Mouse (Mus musculus) MEL (cell line): ENCODE data around the gene Trim27.

Experiments used
- CTCF ChIP-seq, 3 experiments: IDR thresholded peaks in 2 of 3; conservative IDR thresholded peaks in 1 of 3; 2 replicates each; pipeline ENCODE4 v1.5.1; 2011 to 2012; ENCODE audit warnings: low read length in 3 of 3, low read depth in 2 of 3, mild to moderate bottlenecking in 2 of 3, improper control_type of control experiment in 1 of 3, inconsistent platforms in 1 of 3, mixed read lengths in 1 of 3, moderate library complexity in 1 of 3; ENCODE audit not compliant: control insufficient read depth in 1 of 3, insufficient read depth in 1 of 3, poor library complexity in 1 of 3, severe bottlenecking in 1 of 3
- E2F4 ChIP-seq: IDR thresholded peaks from 2 replicates; pipeline ENCODE4 v1.6.1; 2011; ENCODE audit warnings: low read depth, low read length, improper control_type of control experiment, borderline replicate concordance
- EP300 ChIP-seq, 2 experiments: IDR thresholded peaks; 2 replicates each; pipeline ENCODE4 v1.6.1; 2011; ENCODE audit warnings: improper control_type of control experiment in 2 of 2, low read length in 2 of 2, low read depth in 1 of 2, mild to moderate bottlenecking in 1 of 2
- GABPA ChIP-seq: IDR thresholded peaks from 2 replicates; pipeline ENCODE4 v1.6.1; 2012; ENCODE audit warnings: low read depth, mild to moderate bottlenecking, inconsistent platforms, low read length, improper control_type of control experiment, moderate library complexity
- KAT2A ChIP-seq: conservative IDR thresholded peaks from 2 replicates; pipeline ENCODE4 v1.6.1; 2012; ENCODE audit warnings: low read depth, low read length, improper control_type of control experiment, inconsistent platforms
- MAX ChIP-seq: IDR thresholded peaks from 2 replicates; pipeline ENCODE4 v1.6.1; 2011; ENCODE audit warnings: low read length, improper control_type of control experiment
- MAZ ChIP-seq: IDR thresholded peaks from 2 replicates; pipeline ENCODE4 v1.6.1; 2012; ENCODE audit warnings: low read depth, mild to moderate bottlenecking, inconsistent platforms, low read length, improper control_type of control experiment
- TAL1 ChIP-seq: IDR thresholded peaks from 2 replicates; pipeline ENCODE4 v1.6.1; 2012; ENCODE audit warnings: mild to moderate bottlenecking, inconsistent platforms, low read length, moderate library complexity, mixed read lengths
- TCF12 ChIP-seq: IDR thresholded peaks from 2 replicates; pipeline ENCODE4 v1.6.1; 2014; ENCODE audit warnings: low read depth, mild to moderate bottlenecking, inconsistent platforms, low read length, improper control_type of control experiment, moderate library complexity
- USF2 ChIP-seq, 2 experiments: IDR thresholded peaks; 2 replicates each; pipeline ENCODE4 v1.6.1; 2011 to 2012; ENCODE audit warnings: improper control_type of control experiment in 2 of 2, low read length in 2 of 2, borderline replicate concordance in 1 of 2, inconsistent platforms in 1 of 2, low read depth in 1 of 2, mild to moderate bottlenecking in 1 of 2; ENCODE audit not compliant: insufficient read depth in 1 of 2

GRCm38 (mm10) chr13:21169121-21169656, 10.1 kb upstream of the Trim27 start:
- no peak for TF ChIP-seq KAT2A
- TF ChIP-seq USF2 (IDR thresholded peaks at IDR 0.05; ENCODE audit: borderline replicate concordance in 1 of 2, insufficient read depth in 1 of 2, low read depth in 1 of 2, low read length in 2 of 2) = no peak
- TF ChIP-seq GABPA = no peak
- no peak for TF ChIP-seq CTCF (IDR thresholded peaks at IDR 0.05 in 2 of 3, conservative IDR thresholded peaks at IDR 0.05 in 1 of 3; ENCODE audit: control insufficient read depth in 1 of 3, insufficient read depth in 1 of 3, low read depth in 2 of 3, low read length in 3 of 3, poor library complexity in 1 of 3, severe bottlenecking in 1 of 3)
- no peak for TF ChIP-seq MAZ
- TF ChIP-seq MAX = no peak
- no peak for TF ChIP-seq EP300 (IDR thresholded peaks at IDR 0.05; ENCODE audit: low read depth in 1 of 2, low read length in 2 of 2)
- TF ChIP-seq TAL1 = no peak
- no peak for TF ChIP-seq E2F4
- TF ChIP-seq TCF12 = no peak
